10 mouse cellular contexts compared by ENCODE assay signal in genomic region chr10:41866838-41867154, GRCm38 (mm10). TPM values are rescaled to one million over a fixed set of nuclear protein-coding genes. Genes with fewer than 3 reads are reported as not detected.
DNase-seq lines count a peak whose midpoint lies in the region; ATAC-seq lines count a peak whose summit lies in the region.
"Had no signal": no experiment of that assay in that cellular context is flagged by ENCODE, and none has a peak within 500 bp of the region (broad histone marks: within the 10 kb centered on the region; RNA-seq: fewer than 3 reads in every experiment).

No protein-coding gene starts in this region.

- H3K9ac ChIP-seq in heart, embryonic 13.5 days, result 0 out of 2 replicates have a peak overlapping the region, but pooled peaks have one; percentile 3
- H3K9ac ChIP-seq in kidney, embryonic 15.5 days, result no peak overlapping the region
- H3K9ac ChIP-seq in embryonic facial prominence, embryonic 13.5 days, result no peak overlapping the region
- no peak overlapping the region for H3K9ac ChIP-seq in forebrain, embryonic 16.5 days (replicated peaks; ENCODE audit: low read depth, low read length)
- H3K9ac ChIP-seq: liver, embryonic 12.5 days; midbrain, embryonic 12.5 days had no signal

- H3K4me1 ChIP-seq in heart, embryonic 13.5 days, result peaks cover 33% of the 10 kb centered on the region
- peaks cover 20% of the 10 kb centered on the region; the same call in 1 of the 2 replicates for H3K4me1 ChIP-seq in kidney, embryonic 15.5 days
- H3K4me1 ChIP-seq in embryonic facial prominence, embryonic 13.5 days, result peaks cover 16% of the 10 kb centered on the region; the same call in 1 of the 2 replicates
- H3K4me1 ChIP-seq in forebrain, embryonic 16.5 days (replicated peaks; ENCODE audit: control insufficient read depth, insufficient read depth, low read length), result peaks cover 6% of the 10 kb centered on the region; the same call in 1 of the 2 replicates

- H3K27me3 ChIP-seq in heart, embryonic 13.5 days (replicated peaks), result no peaks in the 10 kb centered on the region
- no peaks in the 10 kb centered on the region for H3K27me3 ChIP-seq in kidney, embryonic 15.5 days
- H3K27me3 ChIP-seq in embryonic facial prominence, embryonic 13.5 days, result no peaks in the 10 kb centered on the region
- H3K27me3 ChIP-seq in forebrain, embryonic 16.5 days (replicated peaks; ENCODE audit: control insufficient read depth, insufficient read depth, low read length), result no peaks in the 10 kb centered on the region
- H3K27me3 ChIP-seq: liver, embryonic 12.5 days; midbrain, embryonic 12.5 days had no signal

- ATAC-seq in heart, embryonic 13.5 days (ENCODE audit: extremely low read depth, insufficient number of reproducible peaks, low FRiP score, low TSS enrichment), result no peak
- ATAC-seq in kidney, embryonic 15.5 days (replicated peaks; ENCODE audit: low FRiP score), result no peak
- no peak for ATAC-seq in embryonic facial prominence, embryonic 13.5 days (ENCODE audit: insufficient number of reproducible peaks, insufficient read depth, low FRiP score, low TSS enrichment, low read depth)
- ATAC-seq in forebrain, embryonic 16.5 days, result 0 out of 2 replicates have a peak, but pooled peaks have one; percentile 6
- ATAC-seq: activated CD4-positive, CD25-positive, alpha-beta regulatory T cell, adult 4 months; liver, embryonic 12.5 days had no signal

- H3K4me3 ChIP-seq in heart, embryonic 13.5 days, result no peak overlapping the region
- H3K4me3 ChIP-seq in kidney, embryonic 15.5 days (replicated peaks), result no peak overlapping the region
- no peak overlapping the region for H3K4me3 ChIP-seq in embryonic facial prominence, embryonic 13.5 days
- H3K4me3 ChIP-seq in forebrain, embryonic 16.5 days (replicated peaks; ENCODE audit: low read length), result no peak overlapping the region
- H3K4me3 ChIP-seq: liver, embryonic 12.5 days; midbrain, embryonic 12.5 days had no signal

- no peaks in the 10 kb centered on the region for H3K36me3 ChIP-seq in heart, embryonic 13.5 days
- H3K36me3 ChIP-seq in kidney, embryonic 15.5 days, result no peaks in the 10 kb centered on the region
- H3K36me3 ChIP-seq in embryonic facial prominence, embryonic 13.5 days, result no peaks in the 10 kb centered on the region
- no peaks in the 10 kb centered on the region for H3K36me3 ChIP-seq in forebrain, embryonic 16.5 days (ENCODE audit: control insufficient read depth, insufficient read depth)
- H3K36me3 ChIP-seq: liver, embryonic 12.5 days; midbrain, embryonic 12.5 days had no signal

- H3K9me3 ChIP-seq in heart, embryonic 13.5 days, result no peaks in the 10 kb centered on the region
- no peaks in the 10 kb centered on the region for H3K9me3 ChIP-seq in kidney, embryonic 15.5 days (replicated peaks)
- H3K9me3 ChIP-seq in embryonic facial prominence, embryonic 13.5 days, result no peaks in the 10 kb centered on the region
- no peaks in the 10 kb centered on the region for H3K9me3 ChIP-seq in forebrain, embryonic 16.5 days (ENCODE audit: control insufficient read depth, low read length)
- H3K9me3 ChIP-seq: liver, embryonic 12.5 days; midbrain, embryonic 12.5 days had no signal

- DNase-seq in heart, adult 18-20 months, result no peak
- DNase-seq in kidney, postnatal 25 days, result no peak
- no peak for DNase-seq in right cerebral cortex, postnatal 25 days

- H3K4me2 ChIP-seq in heart, embryonic 13.5 days, result no peak overlapping the region
- no peak overlapping the region for H3K4me2 ChIP-seq in kidney, embryonic 15.5 days
- no peak overlapping the region for H3K4me2 ChIP-seq in embryonic facial prominence, embryonic 13.5 days
- H3K4me2 ChIP-seq in forebrain, embryonic 16.5 days (ENCODE audit: low read length), result no peak overlapping the region
- H3K4me2 ChIP-seq: liver, embryonic 12.5 days; midbrain, embryonic 12.5 days had no signal

- H3K27ac ChIP-seq in heart, embryonic 13.5 days (replicated peaks), result peak overlapping the region; percentile 82
- H3K27ac ChIP-seq in kidney, embryonic 15.5 days, result peak overlapping the region; percentile 76
- 0 out of 2 replicates have a peak overlapping the region, but pooled peaks have one; percentile 28 for H3K27ac ChIP-seq in embryonic facial prominence, embryonic 13.5 days
- H3K27ac ChIP-seq in forebrain, embryonic 16.5 days (ENCODE audit: low read length), result no peak overlapping the region
- H3K27ac ChIP-seq: liver, embryonic 12.5 days; midbrain, embryonic 12.5 days had no signal

RNA-seq across cellular contexts. Expression of gene Sesn1, which starts 57.1 kb away (rescaled TPM):
- polyA plus RNA-seq in heart, embryonic 13.5 days (2015; fragmentation: Nextera tagmentation; extraction: Ambion mirVana), result 28.1 and 28.5 TPM in 2 replicates
- 100 to 1,000 TPM; 135 to 156 TPM for total RNA-seq in heart, adult 18-20 months (2021)
- polyA plus RNA-seq in kidney, embryonic 15.5 days (2015; fragmentation: Nextera tagmentation; extraction: Ambion mirVana), result 34.3 and 35.1 TPM in 2 replicates
- polyA plus RNA-seq in embryonic facial prominence, embryonic 13.5 days (2015; fragmentation: Nextera tagmentation; extraction: Ambion mirVana), result 36.9 and 43.2 TPM in 2 replicates
- 49.6 and 61.2 TPM in 2 replicates for polyA plus RNA-seq in forebrain, embryonic 16.5 days (2015; fragmentation: Nextera tagmentation; extraction: Ambion mirVana)

RNA-seq across cellular contexts. Expression of gene Cep57l1, which starts 57.1 kb away (rescaled TPM):
- polyA plus RNA-seq in heart, embryonic 13.5 days (2015; fragmentation: Nextera tagmentation; extraction: Ambion mirVana), result 19.9 and 20.8 TPM in 2 replicates
- 1 to 10 TPM; 2.0 to 2.9 TPM for total RNA-seq in heart, adult 18-20 months (2021)
- polyA plus RNA-seq in kidney, embryonic 15.5 days (2015; fragmentation: Nextera tagmentation; extraction: Ambion mirVana), result 22.5 and 24.8 TPM in 2 replicates
- 27.1 and 30.0 TPM in 2 replicates for polyA plus RNA-seq in embryonic facial prominence, embryonic 13.5 days (2015; fragmentation: Nextera tagmentation; extraction: Ambion mirVana)
- 19.5 and 21.3 TPM in 2 replicates for polyA plus RNA-seq in forebrain, embryonic 16.5 days (2015; fragmentation: Nextera tagmentation; extraction: Ambion mirVana)
